Mouse (Mus musculus): Measurements from ENCODE around the gene Ptpre.
"Not testable (repeated sequence)": the region's sequence is repeated elsewhere in the genome, so short reads cannot be mapped to it uniquely, and the experiment has no call there.

Ptpre gene

GRCm38 (mm10) chr7:135680334-135680733, 143.1 kb downstream of the Ptpre start:
- in situ Hi-C loops (cut with MboI, MseI), result loop anchor here (5.0 kb wide), 1 partner anchor 57 kb away; no protein-coding TSS in a partner anchor

GRCm38 (mm10) chr7:135684098-135684497, 146.8 kb downstream of the Ptpre start:
- in situ Hi-C loops (cut with MboI, MseI), result loop anchor here (5.0 kb wide), 1 partner anchor 53 kb away; no protein-coding TSS in a partner anchor

- in situ Hi-C loops (cut with MboI, MseI), result loop anchor here (5.0 kb wide), 1 partner anchor 52 kb away; no protein-coding TSS in a partner anchor
These were observed 147.7 kb downstream of the Ptpre start for GRCm38 (mm10) chr7:135684938-135685337.

GRCm38 (mm10) chr7:135689396-135689795, 152.1 kb downstream of the Ptpre start:
- in situ Hi-C loops (cut with MboI, MseI), result no loop called here

GRCm38 (mm10) chr7:135691941-135692340, 154.7 kb downstream of the Ptpre start:
- in situ Hi-C loops (cut with MboI, MseI), result no loop called here

- in situ Hi-C loops (cut with MboI, MseI), result no loop called here
These were observed 156.8 kb downstream of the Ptpre start for GRCm38 (mm10) chr7:135694130-135694529.

- in situ Hi-C loops (cut with MboI, MseI), result no loop called here
These were observed 157.5 kb downstream of the Ptpre start for GRCm38 (mm10) chr7:135694796-135695195.

- in situ Hi-C loops (cut with MboI, MseI), result no loop called here
These were observed 158.8 kb downstream of the Ptpre start for GRCm38 (mm10) chr7:135696127-135696526.

- in situ Hi-C loops (cut with MboI, MseI), result not testable (repeated sequence)
These were observed 159.9 kb downstream of the Ptpre start for GRCm38 (mm10) chr7:135697021-135697740.

GRCm38 (mm10) chr7:135698362-135698761, 161.1 kb downstream of the Ptpre start:
- in situ Hi-C loops (cut with MboI, MseI), result no loop called here

GRCm38 (mm10) chr7:135699351-135699750, 162.1 kb downstream of the Ptpre start:
- in situ Hi-C loops (cut with MboI, MseI), result not testable (repeated sequence)

GRCm38 (mm10) chr7:135703600-135704148, 166.4 kb downstream of the Ptpre start:
- in situ Hi-C loops (cut with MboI, MseI), result no loop called here

GRCm38 (mm10) chr7:135704251-135704650, 167.0 kb downstream of the Ptpre start:
- in situ Hi-C loops (cut with MboI, MseI), result no loop called here

- in situ Hi-C loops (cut with MboI, MseI), result no loop called here
These were observed 167.8 kb downstream of the Ptpre start for GRCm38 (mm10) chr7:135705083-135705482.

- in situ Hi-C loops (cut with MboI, MseI), result no loop called here
These were observed 168.5 kb downstream of the Ptpre start for GRCm38 (mm10) chr7:135705753-135706152.

- in situ Hi-C loops (cut with MboI, MseI), result no loop called here
These were observed 173.4 kb downstream of the Ptpre start for GRCm38 (mm10) chr7:135710702-135711101.

- in situ Hi-C loops (cut with MboI, MseI), result no loop called here
These were observed 175.3 kb downstream of the Ptpre start for GRCm38 (mm10) chr7:135712534-135712933.

GRCm38 (mm10) chr7:135713326-135713725, 176.0 kb downstream of the Ptpre start:
- in situ Hi-C loops (cut with MboI, MseI), result no loop called here

- in situ Hi-C loops (cut with MboI, MseI), result no loop called here
These were observed 177.9 kb downstream of the Ptpre start for GRCm38 (mm10) chr7:135715166-135715565.

GRCm38 (mm10) chr7:135715642-135716444, 178.6 kb downstream of the Ptpre start, which contains the start of gene Mki67:
TSS of gene Mki67 (minus strand) at chr7:135716361.
- in situ Hi-C loops (cut with MboI, MseI), result no loop called here

GRCm38 (mm10) chr7:135716445-135716877, 179.2 kb downstream of the Ptpre start:
- in situ Hi-C loops (cut with MboI, MseI), result no loop called here

GRCm38 (mm10) chr7:135716968-135717557, 179.8 kb downstream of the Ptpre start:
- in situ Hi-C loops (cut with MboI, MseI), result no loop called here
